Comparison of ENCODE assay signal across 9 mouse cellular contexts in genomic region chr2:52378848-52379261, GRCm38 (mm10). TPM values are rescaled to one million over a fixed set of nuclear protein-coding genes. Genes with fewer than 3 reads are reported as not detected.
A peak's percentile ranks its signal among the peaks of the same experiment; 100 is the strongest.
DNase-seq lines count a peak whose midpoint lies in the region; ATAC-seq and TF ChIP-seq lines count a peak whose summit lies in the region.
"Had no signal": no experiment of that assay in that cellular context is flagged by ENCODE, and none has a peak within 500 bp of the region (broad histone marks: within the 10 kb centered on the region; RNA-seq: fewer than 3 reads in every experiment).

No protein-coding gene starts in this region.

- H3K4me2 ChIP-seq in heart, embryonic 14.5 days (ENCODE audit: low read length), result peak overlapping the region; percentile 34
- H3K4me2 ChIP-seq in liver, embryonic 15.5 days, result peak overlapping the region; percentile 55

- intact Hi-C loops in heart, postnatal 10 days (cut with DNase I), result no loop called here

- no peaks in the 10 kb centered on the region for H3K36me3 ChIP-seq in heart, embryonic 14.5 days (ENCODE audit: control insufficient read depth, insufficient read depth, low read length)
- no peaks in the 10 kb centered on the region for H3K36me3 ChIP-seq in liver, embryonic 15.5 days (replicated peaks)
- no peaks in the 10 kb centered on the region for H3K36me3 ChIP-seq in thymus, adult 2 months (ENCODE audit: control insufficient read depth, insufficient read depth, low read length)

- H3K4me1 ChIP-seq in heart, embryonic 14.5 days (ENCODE audit: control insufficient read depth in 2 of 2, insufficient read depth in 2 of 2, low read length in 2 of 2), result 0 out of 4 replicates have a peak, but pooled peaks cover 0 to 2% of the 10 kb centered on the region in 2 experiments
- peaks cover 9% of the 10 kb centered on the region for H3K4me1 ChIP-seq in liver, embryonic 15.5 days (replicated peaks)
- H3K4me1 ChIP-seq in thymus, adult 2 months (replicated peaks; ENCODE audit: control insufficient read depth, insufficient read depth, low read length), result peaks cover 13% of the 10 kb centered on the region

- ATAC-seq in heart, embryonic 14.5 days (ENCODE audit: insufficient number of reproducible peaks, insufficient read depth, low FRiP score, low read depth), result no peak
- ATAC-seq in liver, embryonic 15.5 days (ENCODE audit: insufficient read depth), result peak; percentile 80

- H3K9ac ChIP-seq in heart, embryonic 14.5 days (ENCODE audit: low read length), result no peak overlapping the region
- no peak overlapping the region for H3K9ac ChIP-seq in liver, embryonic 15.5 days

- TF ChIP-seq CTCF in thymus, adult 2 months (IDR thresholded peaks at IDR 0.05; ENCODE audit: borderline replicate concordance, control insufficient read depth, extremely low read depth, insufficient read depth, low read length, poor library complexity), result no peak

- H3K27me3 ChIP-seq in heart, embryonic 14.5 days (ENCODE audit: control insufficient read depth, insufficient read depth, low read length), result no peaks in the 10 kb centered on the region
- H3K27me3 ChIP-seq in liver, embryonic 15.5 days, result no peaks in the 10 kb centered on the region
- no peaks in the 10 kb centered on the region for H3K27me3 ChIP-seq in thymus, adult 2 months (ENCODE audit: control insufficient read depth, insufficient read depth, low read length)

- WGBS in heart, embryonic 14.5 days, result 57% methylated on average over 10 of the region's 10 CpGs
- 37% methylated on average over 10 of the region's 10 CpGs for WGBS in liver, embryonic 15.5 days (ENCODE audit: insufficient replicate concordance)
- 21% methylated on average over 10 of the region's 10 CpGs for WGBS in thymus, adult 2 months

- no peaks in the 10 kb centered on the region for H3K9me3 ChIP-seq in heart, embryonic 14.5 days (ENCODE audit: control insufficient read depth, low read length)
- H3K9me3 ChIP-seq in liver, embryonic 15.5 days (replicated peaks), result no peaks in the 10 kb centered on the region

- H3K4me3 ChIP-seq in heart, embryonic 14.5 days (ENCODE audit: control insufficient read depth in 1 of 2, insufficient read depth in 1 of 2, low read depth in 1 of 2, low read length in 2 of 2), result no peak overlapping the region
- peak overlapping the region; percentile 27 for H3K4me3 ChIP-seq in liver, embryonic 15.5 days (replicated peaks)
- no peak overlapping the region for H3K4me3 ChIP-seq in thymus, adult 2 months (ENCODE audit: control insufficient read depth, insufficient read depth, low read length)
- H3K4me3 ChIP-seq: myocyte had no signal

- H3K27ac ChIP-seq in heart, embryonic 14.5 days (replicated peaks in 1 of 2; ENCODE audit: control insufficient read depth in 1 of 2, insufficient read depth in 1 of 2, low read depth in 2 of 2, low read length in 2 of 2), result no peak overlapping the region
- H3K27ac ChIP-seq in liver, embryonic 15.5 days (replicated peaks), result no peak overlapping the region
- peak overlapping the region; percentile 81 for H3K27ac ChIP-seq in thymus, adult 2 months (ENCODE audit: control insufficient read depth, insufficient read depth, low read length)

- DNase-seq in heart, postnatal 10 days, result no peak
- DNase-seq in brain, adult 2 months (ENCODE audit: low read depth, low spot score), result peak; percentile 27
- DNase-seq in thymus, adult 2 months, result peak; percentile 50
- no peak for DNase-seq in urinary bladder, postnatal 36 days (ENCODE audit: low spot score in 2 of 2)
- DNase-seq in adrenal gland, postnatal 36 days, result no peak
- DNase-seq in cerebellum, adult 11-12 months, result no peak

- no peak for TF ChIP-seq POLR2A in thymus, adult 2 months (IDR thresholded peaks at IDR 0.05; ENCODE audit: control insufficient read depth, extremely low read depth, insufficient read depth, low read length, poor library complexity)

RNA-seq across cellular contexts. Expression of gene Neb, which starts 0.6 kb away (rescaled TPM):
- polyA plus RNA-seq in heart, embryonic 14.5 days (2014; fragmentation: Nextera tagmentation; extraction: Ambion mirVana), result 2.2 and 2.5 TPM in 2 replicates
- 1 to 10 TPM; 2.1 to 5.1 TPM for total RNA-seq in heart, postnatal 10 days (2021)
- 6.0 and 9.2 TPM in 2 replicates for polyA plus RNA-seq in liver, embryonic 15.5 days (2015; fragmentation: Nextera tagmentation; extraction: Ambion mirVana)
- polyA plus RNA-seq in thymus, adult 2 months (2012; rRNA removed), result 0.65 and 0.85 TPM in 2 replicates
- total RNA-seq in adrenal gland, postnatal 36 days (2021), result 1 to 10 TPM in 1 of 2 experiments, under 1 TPM in 1; 0.50 to 8.4 TPM

RNA-seq across cellular contexts. Expression of gene Arl5a, which starts 45.8 kb away (rescaled TPM):
- 86.0 and 89.2 TPM in 2 replicates for polyA plus RNA-seq in heart, embryonic 14.5 days (2014; fragmentation: Nextera tagmentation; extraction: Ambion mirVana)
- total RNA-seq in heart, postnatal 10 days (2021), result 10 to 100 TPM; 45.3 to 48.8 TPM
- polyA plus RNA-seq in liver, embryonic 15.5 days (2015; fragmentation: Nextera tagmentation; extraction: Ambion mirVana), result 23.6 and 25.2 TPM in 2 replicates
- polyA plus RNA-seq in thymus, adult 2 months (2012; rRNA removed), result 7.3 and 8.2 TPM in 2 replicates
- total RNA-seq in adrenal gland, postnatal 36 days (2021), result 10 to 100 TPM; 47.4 to 56.4 TPM

Comparison
In these comparisons a context has a peak if more than half of its experiments do, and no peak if none do; other contexts are left out.
1. DNase-seq: peak in brain, adult 2 months (single experiment) and thymus, adult 2 months (single experiment); none in heart, postnatal 10 days (0 of 2), urinary bladder, postnatal 36 days (0 of 2), adrenal gland, postnatal 36 days (0 of 2) and cerebellum, adult 11-12 months (single experiment).